Mouse (Mus musculus) thymus, postnatal 25 days (tissue): ENCODE data around the gene Med25.

Experiments used
- DNase-seq: peaks from one replicate; pipeline ENCODE4 v3.0.0; 2022

Gene Med25

DNA sequence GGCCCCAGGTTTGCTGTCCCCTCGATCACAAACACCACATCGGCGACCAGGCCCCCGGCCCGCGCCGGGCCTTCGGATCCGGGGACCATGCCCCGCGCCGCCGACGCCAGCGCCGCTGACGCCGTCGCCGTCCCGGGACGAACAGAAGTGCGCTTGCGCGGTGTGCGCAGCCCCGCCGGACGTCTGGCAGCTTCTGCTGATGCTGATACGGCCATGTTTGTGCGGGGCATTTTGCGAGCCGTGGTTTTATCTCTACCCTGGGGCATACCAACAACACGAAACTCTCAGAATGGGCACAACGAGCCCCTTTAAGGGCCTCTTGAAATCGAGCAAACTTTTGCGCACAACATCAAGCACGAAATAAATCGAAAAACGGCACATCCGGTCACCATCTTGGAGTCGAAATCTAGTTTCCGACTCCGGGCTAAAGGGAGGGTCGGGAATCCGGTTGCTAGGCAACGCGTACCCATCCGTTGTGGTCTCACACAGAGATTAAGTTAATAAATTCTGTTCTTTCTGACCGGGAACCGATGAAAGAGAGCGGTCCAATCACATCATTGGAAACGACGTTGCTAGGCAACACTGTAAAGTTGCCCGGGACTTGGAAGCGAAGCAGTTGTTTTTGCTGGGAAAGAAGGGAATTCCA lies at the start of gene Med25:
Gene Med25, minus strand, starts transcription at position 437 of the 646 bp plus-strand sequence.
- DNase-seq = peak; percentile 87

GRCm38 (mm10) chr7:44938680-44939079 lies 46.2 kb upstream of the Med25 start:
- DNase-seq = no peak

DNA sequence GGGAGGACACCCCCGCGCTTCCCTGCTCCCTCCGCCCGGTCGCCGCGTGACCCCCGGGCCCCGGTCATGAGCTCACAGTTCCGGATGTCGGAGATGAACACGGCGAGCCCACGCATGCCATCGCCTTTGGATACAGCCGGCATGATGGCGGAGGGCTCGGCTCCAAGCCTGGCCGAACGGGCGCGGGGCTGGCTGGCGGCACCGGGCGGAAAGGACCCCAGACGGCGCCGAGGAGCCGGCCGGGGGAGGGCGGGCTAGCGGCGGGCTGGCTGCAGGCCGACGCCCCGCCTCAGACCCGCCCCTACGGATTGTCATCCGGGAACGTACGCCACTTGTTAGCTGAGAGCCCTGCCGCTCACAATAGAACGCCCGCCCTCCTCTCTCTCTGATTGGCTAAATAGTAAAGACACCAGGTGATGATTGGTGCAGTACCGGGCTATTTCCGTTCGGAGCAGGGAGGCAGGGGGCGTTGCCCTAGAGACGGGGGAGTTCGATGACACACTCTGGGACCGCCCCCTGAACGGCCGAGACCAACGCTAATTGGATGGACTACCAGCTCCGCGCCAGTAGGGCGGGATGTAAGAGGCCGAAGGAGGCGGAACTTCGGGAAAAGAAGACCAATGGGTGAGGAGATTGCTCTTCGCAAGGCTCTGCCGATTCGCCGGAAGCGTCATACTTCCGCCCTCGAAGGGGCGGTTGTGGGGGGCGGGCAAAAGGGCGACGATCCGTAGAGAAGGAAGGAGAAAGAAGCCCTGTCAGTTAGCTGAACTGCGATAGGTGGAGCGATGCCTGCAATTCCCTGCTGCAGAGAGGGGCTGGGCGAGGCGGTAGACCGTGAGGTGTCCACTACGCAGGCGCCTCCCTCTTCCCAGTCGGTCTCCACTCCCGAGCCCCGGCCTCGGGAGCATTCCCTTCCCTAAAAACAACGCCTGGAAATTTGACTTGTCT lies 37.0 kb upstream of the Med25 start, which contains the start of gene Ap2a1:
Gene Ap2a1, minus strand, starts transcription at position 293 of the 948 bp plus-strand sequence.
- peak; percentile 100 for DNase-seq

- no peak for DNase-seq
Measured at GRCm38 (mm10) chr7:44928570-44928969, 36.1 kb upstream of the Med25 start.

DNA sequence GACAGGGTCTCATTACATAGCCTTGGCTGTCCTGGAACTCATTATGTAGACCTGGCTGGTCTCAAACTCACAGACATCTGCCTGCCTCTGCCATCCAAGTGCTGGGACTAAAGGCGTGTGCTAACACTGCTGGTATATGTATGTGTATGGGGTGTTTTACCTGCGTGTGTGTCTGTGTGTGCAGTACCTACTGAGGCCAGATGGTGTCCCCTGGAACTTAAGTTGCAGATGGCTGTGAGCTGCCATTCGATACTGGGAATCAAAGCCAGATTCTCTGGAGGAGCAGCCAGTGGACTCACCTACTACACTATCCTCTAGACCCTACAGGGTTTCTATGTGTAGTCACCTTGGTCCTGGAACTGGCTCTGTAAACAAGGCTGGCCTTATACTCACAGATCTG lies 33.0 kb upstream of the Med25 start:
- no peak for DNase-seq

DNA sequence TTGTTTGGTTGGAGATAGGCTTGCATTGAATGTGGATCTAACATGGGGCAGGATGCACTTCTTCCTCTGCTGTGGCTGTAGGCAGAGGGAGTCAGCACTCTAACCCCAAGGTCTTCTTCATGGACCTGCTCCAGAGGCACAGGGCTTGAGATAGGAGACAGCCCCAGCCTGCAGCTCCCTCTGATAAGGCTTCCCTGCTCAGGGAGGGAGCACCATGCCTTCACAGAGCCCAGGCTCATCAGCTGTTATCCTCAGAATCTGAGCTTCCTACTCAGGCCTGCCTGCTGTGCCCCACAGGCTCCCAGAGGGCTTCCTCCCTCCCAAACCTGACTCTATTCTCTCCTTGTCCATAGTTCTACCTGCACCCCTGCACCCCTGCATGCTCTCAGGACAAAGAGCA lies 30.0 kb upstream of the Med25 start:
- no peak for DNase-seq

GRCm38 (mm10) chr7:44919127-44919526 lies 26.6 kb upstream of the Med25 start:
- no peak for DNase-seq

GRCm38 (mm10) chr7:44918219-44918618 lies 25.7 kb upstream of the Med25 start:
- DNase-seq = no peak

GRCm38 (mm10) chr7:44916881-44917280 lies 24.4 kb upstream of the Med25 start:
- DNase-seq = no peak

DNA sequence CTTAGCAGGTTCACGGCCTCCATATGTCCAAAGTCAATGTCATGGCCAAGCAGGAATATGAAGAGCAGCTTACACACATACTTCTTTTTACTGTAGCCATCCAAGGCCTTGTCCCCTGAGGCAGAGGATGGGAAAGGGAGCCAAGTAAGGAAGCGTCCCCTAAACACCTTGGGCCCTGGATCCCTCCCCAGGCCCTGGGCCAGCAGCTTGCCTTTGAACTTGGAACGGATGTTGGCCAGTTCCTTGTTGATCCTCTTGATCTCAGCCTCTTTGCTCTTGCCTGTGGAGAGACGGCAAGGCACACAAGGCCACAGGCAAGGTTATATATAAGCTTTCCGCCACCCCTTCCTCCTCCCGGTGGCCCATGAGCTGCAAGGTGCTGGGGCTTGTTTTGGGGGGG lies 23.7 kb upstream of the Med25 start:
- no peak for DNase-seq

DNA sequence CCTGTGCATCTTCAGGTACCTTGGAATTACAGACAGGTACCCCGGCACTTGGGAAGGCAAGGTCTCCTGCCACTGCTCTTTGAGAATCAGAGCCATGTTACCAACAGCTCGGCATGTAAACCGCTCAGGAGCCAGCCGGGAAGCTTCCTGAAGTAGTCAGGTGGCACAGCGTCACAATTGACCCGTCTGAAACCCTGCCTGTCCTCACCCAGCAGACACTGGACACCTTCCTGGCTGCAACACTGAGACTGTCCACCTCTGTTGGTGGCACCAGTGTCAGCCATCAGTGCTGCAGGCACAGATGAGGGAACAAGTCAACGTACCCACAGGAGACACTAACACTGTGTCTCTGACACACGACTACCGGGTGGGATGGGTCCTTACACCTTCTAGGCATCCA lies 22.8 kb upstream of the Med25 start:
- no peak for DNase-seq

DNA sequence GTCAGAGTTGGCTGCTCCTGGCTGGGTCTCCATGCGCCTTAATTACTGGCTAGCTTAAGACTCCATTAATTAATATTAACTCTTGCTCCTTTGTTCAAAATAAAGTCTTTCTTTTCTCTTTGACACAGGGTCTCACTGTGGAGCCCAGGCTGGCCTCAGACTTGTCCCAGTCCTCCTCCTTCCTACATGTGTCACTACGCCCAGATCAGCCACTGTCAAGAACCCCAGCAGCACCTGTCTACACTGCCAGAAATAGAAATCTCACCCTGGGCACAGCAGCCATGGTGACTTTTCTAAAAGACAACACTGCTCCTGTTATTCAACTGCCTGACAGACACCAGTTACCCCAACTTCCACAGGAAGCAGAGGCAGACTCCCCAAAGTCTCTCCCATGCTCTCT lies 21.9 kb upstream of the Med25 start:
- DNase-seq = no peak

DNA sequence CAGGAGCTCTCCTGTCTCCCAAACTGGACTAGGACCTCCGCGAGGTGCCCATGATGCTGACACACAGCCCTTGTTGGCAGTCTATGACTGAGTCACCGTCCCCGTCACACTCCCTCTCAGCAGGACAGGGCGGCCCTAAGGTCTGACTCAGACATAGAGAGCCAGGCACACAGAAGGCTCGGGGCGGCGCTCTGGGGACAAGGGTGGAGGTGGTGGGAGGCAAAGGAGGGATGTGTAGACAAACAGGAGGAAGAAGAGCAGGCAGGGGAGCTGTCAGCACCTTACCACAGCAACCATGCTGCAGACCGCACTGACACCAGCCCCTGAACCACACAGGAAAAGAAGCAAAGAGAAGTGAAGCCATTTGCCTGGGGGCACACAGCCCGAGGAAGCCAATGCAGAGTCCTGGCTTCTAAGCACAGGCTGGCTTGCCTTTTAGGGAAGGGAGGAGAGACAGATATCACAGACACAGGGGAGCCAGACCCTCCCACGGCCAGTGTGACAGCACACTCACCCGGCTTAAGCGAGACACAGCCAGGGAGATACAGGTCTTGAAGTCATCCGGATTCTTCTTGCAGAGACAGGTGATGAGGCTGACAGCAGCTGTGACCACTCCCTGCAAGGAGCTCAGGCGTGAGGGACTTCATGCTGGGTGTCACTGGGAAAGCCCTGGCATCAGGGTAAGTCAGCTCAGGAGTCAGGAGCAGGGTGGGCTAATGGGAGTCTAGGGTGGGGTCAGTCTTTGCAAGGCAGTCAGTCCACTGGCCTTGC lies 16.4 kb upstream of the Med25 start:
- DNase-seq = peak; percentile 39

DNA sequence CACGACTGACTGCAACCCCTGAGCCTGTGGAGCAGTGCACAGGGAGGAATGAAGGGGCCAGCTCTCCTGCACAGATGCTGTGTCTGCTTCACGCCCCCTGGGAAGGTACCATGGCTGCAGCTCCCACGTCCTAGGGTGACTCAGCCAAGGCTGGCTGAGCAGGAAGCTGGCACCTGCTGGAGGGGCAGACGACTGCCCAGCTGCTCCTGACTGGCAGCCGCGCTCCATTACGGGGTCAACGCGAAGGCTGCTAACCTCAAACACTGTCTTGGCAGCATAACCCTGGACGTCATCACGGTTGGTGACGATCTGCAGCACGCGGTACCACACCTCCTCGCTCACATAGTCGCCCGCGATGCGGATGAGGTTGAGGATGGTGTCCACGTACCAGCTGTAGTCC lies 12.9 kb upstream of the Med25 start:
- DNase-seq = no peak

- peak; percentile 79 for DNase-seq
Measured at GRCm38 (mm10) chr7:44901230-44901722, 8.8 kb upstream of the Med25 start.

DNA sequence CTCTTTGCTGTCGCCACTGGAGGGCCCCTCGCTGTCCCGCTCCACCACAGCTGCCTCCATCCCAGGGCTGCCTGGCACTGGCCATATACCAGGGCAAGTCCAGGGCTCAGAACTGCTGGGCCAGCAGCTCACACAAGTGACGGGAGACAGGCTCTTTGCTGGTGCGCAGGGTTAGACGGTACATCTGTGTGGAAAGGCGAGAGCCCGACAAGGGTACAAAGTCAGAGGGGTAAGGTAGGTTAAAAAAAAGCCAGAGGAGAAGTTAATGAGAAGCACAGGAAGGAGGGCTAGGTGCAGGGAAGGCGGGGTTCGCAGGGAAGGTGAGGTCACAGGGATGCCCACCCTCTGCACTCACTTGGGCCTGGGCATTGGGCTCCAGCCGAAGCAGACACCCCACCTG lies 8.1 kb upstream of the Med25 start:
- DNase-seq = no peak

DNA sequence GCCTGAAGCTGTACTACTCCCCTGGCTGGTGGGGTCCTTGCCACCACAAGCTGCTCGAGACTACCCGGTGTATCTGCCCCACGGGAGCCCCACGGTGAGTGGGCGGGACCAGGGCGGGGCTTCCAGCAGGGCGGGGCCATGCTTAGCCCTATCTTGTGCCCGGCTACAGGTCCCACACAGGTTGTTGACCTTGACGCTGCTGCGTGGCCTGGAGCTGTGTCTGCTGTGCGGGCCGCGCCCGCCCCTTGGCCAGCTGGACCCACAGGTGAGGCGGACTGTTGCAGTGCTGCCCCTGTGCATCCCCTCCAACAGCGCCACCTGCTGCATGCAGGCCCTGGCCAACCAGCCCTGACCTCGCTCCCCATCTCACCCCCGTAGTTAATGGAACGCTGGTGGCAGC lies 6.1 kb upstream of the Med25 start:
- peak; percentile 23 for DNase-seq

- no peak for DNase-seq
Measured at GRCm38 (mm10) chr7:44896499-44896898, 4.0 kb upstream of the Med25 start.

- peak; percentile 86 for DNase-seq
Measured at GRCm38 (mm10) chr7:44895593-44896434, 3.3 kb upstream of the Med25 start, which contains the start of gene Fuz. Fuz (plus strand) TSS chr7:44896079.

DNA sequence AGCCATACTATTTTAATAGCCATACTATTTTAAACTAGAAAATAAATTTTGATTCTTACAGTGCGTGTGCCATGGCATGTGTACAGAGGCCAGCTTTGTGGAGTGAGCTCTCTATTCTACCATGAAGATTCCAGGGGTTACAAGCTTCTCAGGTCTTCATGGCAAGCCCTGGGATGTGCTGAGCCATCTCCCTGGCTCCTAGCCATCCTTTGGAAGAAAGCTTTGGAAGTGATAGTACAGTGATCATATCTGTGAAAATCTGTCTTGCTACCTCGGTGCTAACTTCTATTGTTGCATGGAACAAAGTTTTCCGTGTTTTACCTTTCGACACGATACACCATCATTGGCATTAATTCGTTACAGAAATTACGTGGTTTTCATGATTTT lies 2.7 kb upstream of the Med25 start:
- DNase-seq = no peak

- no peak for DNase-seq
Measured at GRCm38 (mm10) chr7:44894175-44894574, 1.7 kb upstream of the Med25 start.

GRCm38 (mm10) chr7:44893197-44893596 lies 685 bp upstream of the Med25 start:
- DNase-seq = no peak
